Mouse (Mus musculus): ENCODE measurements around the gene Rerg. TPM values are rescaled to one million over a fixed set of nuclear protein-coding genes. Genes with fewer than 3 reads are reported as not detected.

The Rerg gene
- total and polyA plus RNA-seq, 2 experiments from 2014 or later, result 1.6 to 7.3 TPM

- H3K9me3 ChIP-seq (ENCODE audit: low read length), result no peaks in the 10 kb centered on the region
- 50% methylated on average over 10 of the region's 10 CpGs for WGBS
- ATAC-seq, result 0 out of 2 replicates have a peak, but pooled peaks have one; percentile 29
- no peaks in the 10 kb centered on the region for H3K36me3 ChIP-seq (ENCODE audit: insufficient read depth, low read length)
- H3K9ac ChIP-seq (replicated peaks; ENCODE audit: low read length), result no peak overlapping the region
- no peak overlapping the region for H3K4me3 ChIP-seq (ENCODE audit: low read length)
- TF ChIP-seq CTCF (IDR thresholded peaks at IDR 0.05; ENCODE audit: low read depth), result no peak
- no peak overlapping the region for H3K27ac ChIP-seq
- no peaks in the 10 kb centered on the region for H3K27me3 ChIP-seq (ENCODE audit: insufficient read depth, low read length)
- no peak overlapping the region for H3K4me2 ChIP-seq (ENCODE audit: low read depth, low read length)
- DNase-seq (ENCODE audit: low spot score), result peak; percentile 20
- no peaks in the 10 kb centered on the region for H3K4me1 ChIP-seq (ENCODE audit: insufficient read depth, low read length)
Measured at GRCm38 (mm10) chr6:137102662-137103179, 67.6 kb downstream of the Rerg start.

GRCm38 (mm10) chr6:137101886-137102661 lies 68.2 kb downstream of the Rerg start:
- Histone ChIP-seq H3K27me3 (ENCODE audit: insufficient read depth, low read length) (no peaks in the 10 kb centered on the region), H3K4me1 (ENCODE audit: insufficient read depth, low read length) (no peaks in the 10 kb centered on the region), H3K9ac (replicated peaks; ENCODE audit: low read length) (no peak overlapping the region), H3K4me3 (ENCODE audit: low read length) (no peak overlapping the region), H3K36me3 (ENCODE audit: insufficient read depth, low read length) (no peaks in the 10 kb centered on the region), H3K4me2 (ENCODE audit: low read depth, low read length) (no peak overlapping the region), H3K9me3 (ENCODE audit: low read length) (no peaks in the 10 kb centered on the region), H3K27ac (no peak overlapping the region)
- 0 out of 2 replicates have a peak, but pooled peaks have one; percentile 12 for ATAC-seq
- no peak for TF ChIP-seq CTCF (IDR thresholded peaks at IDR 0.05; ENCODE audit: low read depth)
- DNase-seq (ENCODE audit: low spot score), result no peak
- 74% methylated on average over 7 of the region's 7 CpGs for WGBS

GRCm38 (mm10) chr6:137100259-137100658 lies 70.0 kb downstream of the Rerg start:
- Histone ChIP-seq H3K4me1 (ENCODE audit: insufficient read depth, low read length) (no peaks in the 10 kb centered on the region), H3K4me3 (ENCODE audit: low read length) (no peak overlapping the region), H3K27me3 (ENCODE audit: insufficient read depth, low read length) (no peaks in the 10 kb centered on the region), H3K4me2 (ENCODE audit: low read depth, low read length) (no peak overlapping the region), H3K27ac (no peak overlapping the region), H3K9me3 (ENCODE audit: low read length) (no peaks in the 10 kb centered on the region), H3K9ac (replicated peaks; ENCODE audit: low read length) (no peak overlapping the region), H3K36me3 (ENCODE audit: insufficient read depth, low read length) (no peaks in the 10 kb centered on the region)
- TF ChIP-seq CTCF (IDR thresholded peaks at IDR 0.05; ENCODE audit: low read depth), result no peak
- WGBS, result 66% methylated on average over 2 of the region's 2 CpGs
- ATAC-seq (no peak), DNase-seq (ENCODE audit: low spot score) (no peak)

GRCm38 (mm10) chr6:137098232-137099191 lies 71.8 kb downstream of the Rerg start:
- Histone ChIP-seq H3K27me3 (ENCODE audit: insufficient read depth, low read length) (no peaks in the 10 kb centered on the region), H3K4me1 (ENCODE audit: insufficient read depth, low read length) (no peaks in the 10 kb centered on the region), H3K4me3 (ENCODE audit: low read length) (no peak overlapping the region), H3K9me3 (ENCODE audit: low read length) (no peaks in the 10 kb centered on the region), H3K27ac (no peak overlapping the region), H3K9ac (replicated peaks; ENCODE audit: low read length) (no peak overlapping the region), H3K36me3 (ENCODE audit: insufficient read depth, low read length) (no peaks in the 10 kb centered on the region), H3K4me2 (ENCODE audit: low read depth, low read length) (no peak overlapping the region)
- WGBS, result 57% methylated on average over 18 of the region's 18 CpGs
- peak; percentile 79 for TF ChIP-seq CTCF (IDR thresholded peaks at IDR 0.05; ENCODE audit: low read depth)
- DNase-seq (ENCODE audit: low spot score) (peak; percentile 57), ATAC-seq (no peak; the same call in 1 of the 2 replicates)

GRCm38 (mm10) chr6:137094475-137094874 lies 75.8 kb downstream of the Rerg start:
- no peak for DNase-seq (ENCODE audit: low spot score)
- WGBS, result 85% methylated on average over 2 of the region's 2 CpGs

GRCm38 (mm10) chr6:137088469-137088868 lies 81.8 kb downstream of the Rerg start:
- H3K9me3 ChIP-seq (ENCODE audit: low read length), result no peaks in the 10 kb centered on the region
- no peak overlapping the region for H3K9ac ChIP-seq (replicated peaks; ENCODE audit: low read length)
- no peak for DNase-seq (ENCODE audit: low spot score)
- no peaks in the 10 kb centered on the region for H3K27me3 ChIP-seq (ENCODE audit: insufficient read depth, low read length)
- H3K4me1 ChIP-seq (ENCODE audit: insufficient read depth, low read length), result no peaks in the 10 kb centered on the region
- no peak overlapping the region for H3K4me3 ChIP-seq (ENCODE audit: low read length)
- H3K27ac ChIP-seq, result no peak overlapping the region; the same call in 1 of the 2 replicates
- no peak overlapping the region for H3K4me2 ChIP-seq (ENCODE audit: low read depth, low read length)
- WGBS, result 62% methylated on average over 6 of the region's 6 CpGs
- H3K36me3 ChIP-seq (ENCODE audit: insufficient read depth, low read length), result no peaks in the 10 kb centered on the region
- TF ChIP-seq CTCF (IDR thresholded peaks at IDR 0.05; ENCODE audit: low read depth), result no peak
- ATAC-seq, result no peak

More at GRCm38 (mm10) chr6:137094475-137094874, 75.8 kb downstream of the Rerg start:
- no peak for ATAC-seq
- H3K4me2 ChIP-seq (ENCODE audit: low read depth, low read length), result no peak overlapping the region
- H3K4me3 ChIP-seq (ENCODE audit: low read length), result no peak overlapping the region
- no peak overlapping the region for H3K27ac ChIP-seq
- no peak for TF ChIP-seq CTCF (IDR thresholded peaks at IDR 0.05; ENCODE audit: low read depth)
- no peak overlapping the region for H3K9ac ChIP-seq (replicated peaks; ENCODE audit: low read length)
- H3K4me1 ChIP-seq (ENCODE audit: insufficient read depth, low read length), result no peaks in the 10 kb centered on the region
- no peaks in the 10 kb centered on the region for H3K27me3 ChIP-seq (ENCODE audit: insufficient read depth, low read length)
- no peaks in the 10 kb centered on the region for H3K36me3 ChIP-seq (ENCODE audit: insufficient read depth, low read length)
- H3K9me3 ChIP-seq (ENCODE audit: low read length), result no peaks in the 10 kb centered on the region

Data from hindbrain, postnatal 0 days (tissue).